Comparison of ENCODE assay signal across 13 mouse cellular contexts in genomic region chr8:82964537-82964936, GRCm38 (mm10).
"Had no signal": no experiment of that assay in that cellular context is flagged by ENCODE, and none has a peak within 500 bp of the region (broad histone marks: within the 10 kb centered on the region; RNA-seq: fewer than 3 reads in every experiment).

No protein-coding gene starts in this region.

- H3K4me3 ChIP-seq: layer of hippocampus, adult 2 months; limb, embryonic 13.5 days; midbrain, embryonic 10.5 days; myocyte; neural tube, embryonic 15.5 days; stomach, embryonic 15.5 days had no signal

- DNase-seq: kidney, adult 9 months; kidney, postnatal 4 days; lung, adult 18-20 months; midbrain, embryonic 14.5 days; right cerebral cortex, postnatal 4 days had no signal

- H3K4me2 ChIP-seq: limb, embryonic 13.5 days; neural tube, embryonic 15.5 days; stomach, embryonic 15.5 days had no signal

- H3K27me3 ChIP-seq: limb, embryonic 13.5 days; neural tube, embryonic 15.5 days; stomach, embryonic 15.5 days had no signal

- H3K9me3 ChIP-seq: limb, embryonic 13.5 days; midbrain, embryonic 10.5 days; neural tube, embryonic 15.5 days; stomach, embryonic 15.5 days had no signal

- H3K9ac ChIP-seq: limb, embryonic 13.5 days; liver, embryonic 14.5 days; neural tube, embryonic 15.5 days; stomach, embryonic 15.5 days had no signal

- H3K27ac ChIP-seq: kidney, postnatal 0 days; layer of hippocampus, adult 2 months; limb, embryonic 13.5 days; liver, embryonic 14.5 days; midbrain, embryonic 10.5 days; neural tube, embryonic 15.5 days; stomach, embryonic 15.5 days had no signal

- H3K36me3 ChIP-seq: limb, embryonic 13.5 days; midbrain, embryonic 10.5 days; neural tube, embryonic 15.5 days; stomach, embryonic 15.5 days had no signal
